Mouse (Mus musculus): Measurements from ENCODE around the gene Gm45140.

The Gm45140 gene

GRCm38 (mm10) chr6:87799576-87799975 is 36.0 kb downstream of the Gm45140 start:
- DNase-seq (ENCODE audit: low read depth): no peak

DNA sequence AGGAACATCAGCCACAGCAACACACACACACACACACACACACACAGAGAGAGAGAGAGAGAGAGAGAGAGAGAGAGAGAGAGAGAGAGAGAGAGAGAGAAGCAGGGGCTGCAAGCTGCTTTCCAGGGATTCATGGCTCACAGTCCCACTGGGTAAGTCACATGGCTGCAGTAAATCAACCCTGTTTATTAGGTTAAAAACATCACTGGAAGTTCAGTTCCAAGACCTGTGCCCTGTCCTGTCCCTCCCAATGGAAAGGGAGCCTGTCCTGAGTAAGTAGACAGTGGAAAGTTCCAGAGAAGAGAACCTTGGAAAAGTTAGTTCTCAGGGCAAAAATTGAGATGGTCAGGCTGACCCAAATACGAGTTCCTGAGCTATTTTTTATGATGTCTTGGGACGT is 38.3 kb downstream of the Gm45140 start:
- DNase-seq (ENCODE audit: low read depth): no peak

DNA sequence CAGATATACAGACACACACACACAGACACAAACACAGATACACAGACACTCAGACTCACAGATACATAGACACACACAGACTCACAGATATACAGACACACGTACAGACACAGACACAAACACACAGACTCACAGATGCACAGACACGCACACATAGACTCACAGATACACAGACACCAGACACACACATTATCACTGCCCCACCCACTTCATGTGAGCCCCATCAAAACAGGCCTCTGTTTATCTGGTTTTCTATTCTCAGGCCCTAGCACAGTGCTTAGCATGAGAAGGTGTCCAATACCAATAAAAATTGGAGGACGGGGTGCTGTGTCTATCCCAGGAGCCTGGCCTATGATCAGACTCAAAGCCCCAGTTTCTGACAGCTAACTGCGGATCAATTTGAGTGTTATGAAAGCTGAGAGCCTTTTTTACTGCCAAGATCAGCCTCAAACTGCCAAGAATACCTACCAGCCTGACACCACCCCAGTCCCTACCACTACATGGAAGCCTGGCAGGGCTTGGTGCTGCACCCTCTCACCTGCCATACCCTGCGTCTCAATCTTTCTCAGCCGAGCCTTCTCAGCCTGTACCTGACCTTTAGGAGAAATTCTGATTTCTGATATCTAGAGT is 39.2 kb downstream of the Gm45140 start:
- no peak for DNase-seq (ENCODE audit: low read depth)

- no peak for DNase-seq (ENCODE audit: low read depth)
Measured at GRCm38 (mm10) chr6:87795385-87796150, 40.0 kb downstream of the Gm45140 start.

DNA sequence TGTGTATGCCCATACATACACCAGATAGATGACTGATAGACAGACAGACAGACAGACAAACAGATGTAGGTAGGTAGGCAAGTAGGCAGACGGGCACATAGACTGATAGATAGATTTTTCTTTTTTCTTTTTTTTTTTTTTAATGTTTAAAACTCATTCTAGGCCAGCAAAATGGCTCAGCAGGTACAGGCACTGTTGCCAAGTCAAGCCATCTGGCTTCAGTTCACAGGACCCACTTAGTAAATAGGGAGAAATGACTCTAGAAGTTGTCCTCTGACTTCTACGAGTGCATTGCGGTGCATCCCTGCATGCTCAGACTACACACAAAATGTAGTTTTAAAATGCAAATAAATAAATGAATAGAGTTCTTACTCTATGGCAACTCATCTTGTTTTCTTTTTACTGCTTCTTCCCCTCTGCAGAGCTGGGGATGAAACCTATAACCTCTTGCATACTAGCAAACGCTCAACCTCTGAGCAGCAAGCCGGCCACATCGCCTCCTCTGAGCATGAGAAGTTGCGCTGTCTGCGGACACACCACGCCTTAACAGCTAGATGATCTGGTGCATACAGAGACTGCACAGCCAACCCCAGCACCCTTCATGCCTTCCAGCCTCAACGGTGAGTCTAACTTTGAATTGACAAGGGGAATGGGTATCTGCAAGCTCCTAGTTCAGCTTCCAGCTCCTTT is 41.6 kb downstream of the Gm45140 start:
- no peak for DNase-seq (ENCODE audit: low read depth)

DNA sequence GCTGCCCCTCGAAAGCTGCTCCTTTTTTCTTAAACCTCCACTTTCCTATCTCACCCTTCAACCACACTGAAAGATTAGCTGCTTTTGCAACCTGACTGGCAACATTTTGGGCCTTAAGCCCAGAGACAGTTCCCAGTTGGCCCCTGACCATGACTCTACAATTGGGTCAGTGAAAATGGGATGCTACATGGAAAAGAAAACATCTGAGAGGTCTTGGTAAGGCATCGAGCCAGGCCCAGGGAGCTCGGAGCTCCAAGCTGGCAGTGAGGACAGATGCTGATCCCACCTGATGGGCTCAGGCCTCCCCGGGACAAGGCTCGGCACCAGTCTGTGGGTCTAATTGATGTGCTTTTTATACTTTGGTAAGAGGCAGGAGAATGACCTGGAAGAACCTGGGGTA is 43.8 kb downstream of the Gm45140 start:
- no peak for DNase-seq (ENCODE audit: low read depth)

DNA sequence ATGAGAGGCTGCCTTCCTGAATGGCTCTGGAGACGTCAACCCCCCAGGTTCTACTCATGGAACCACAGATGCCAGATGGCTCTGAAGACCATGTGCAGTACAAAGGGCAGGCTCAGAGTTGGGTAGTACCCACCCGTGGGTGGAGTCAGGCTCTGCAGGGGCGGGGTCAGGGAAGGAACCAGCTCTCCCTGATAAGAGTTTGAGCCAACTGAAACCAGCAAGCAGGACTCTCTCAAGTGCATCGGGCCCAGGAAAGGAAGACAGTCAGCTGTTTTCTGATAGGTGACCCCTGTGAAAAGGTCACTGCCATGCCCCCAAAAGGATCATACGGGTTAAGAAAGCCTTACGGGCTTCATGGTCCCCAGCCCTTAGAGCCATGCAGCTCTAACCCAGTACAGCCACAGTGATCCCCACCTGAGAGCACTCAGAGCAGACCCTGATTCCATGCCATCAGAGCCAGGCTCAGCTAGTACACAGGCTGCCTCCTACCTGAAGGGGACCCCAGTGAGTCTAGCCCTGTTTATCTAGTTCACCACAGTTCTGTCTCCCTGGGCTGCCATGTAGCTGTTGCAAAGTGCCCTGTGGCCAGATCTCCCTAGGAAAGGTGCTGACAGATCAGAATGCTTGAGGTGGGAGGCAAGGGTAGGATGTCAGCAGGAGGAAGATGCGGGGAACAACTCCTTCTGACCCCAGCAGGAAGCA is 44.7 kb downstream of the Gm45140 start:
- no peak for DNase-seq (ENCODE audit: low read depth)

DNA sequence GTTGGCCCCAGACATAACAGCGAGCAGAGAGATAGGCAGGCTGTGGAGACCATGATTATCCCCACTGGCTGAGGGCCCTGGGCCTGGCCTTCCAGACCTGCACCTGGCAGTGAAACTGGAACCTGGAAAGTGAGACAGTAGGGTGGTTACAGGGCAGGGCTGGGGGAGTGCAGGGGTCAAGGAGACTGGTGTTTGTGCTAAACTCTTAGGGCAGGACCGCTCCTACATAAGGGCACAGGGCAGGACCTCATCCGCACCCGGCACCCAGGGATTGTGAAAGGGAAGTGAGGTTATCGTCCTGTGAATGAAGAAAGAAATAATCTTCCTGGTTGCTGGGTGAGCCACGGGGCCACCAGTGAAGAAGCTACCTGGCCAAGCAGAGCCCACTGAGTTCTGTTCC is 45.8 kb downstream of the Gm45140 start:
- no peak for DNase-seq (ENCODE audit: low read depth)

- no peak for DNase-seq (ENCODE audit: low read depth)
Measured at GRCm38 (mm10) chr6:87788896-87789587, 46.6 kb downstream of the Gm45140 start.

- no peak for DNase-seq (ENCODE audit: low read depth)
Measured at GRCm38 (mm10) chr6:87788266-87788895, 47.2 kb downstream of the Gm45140 start.

DNA sequence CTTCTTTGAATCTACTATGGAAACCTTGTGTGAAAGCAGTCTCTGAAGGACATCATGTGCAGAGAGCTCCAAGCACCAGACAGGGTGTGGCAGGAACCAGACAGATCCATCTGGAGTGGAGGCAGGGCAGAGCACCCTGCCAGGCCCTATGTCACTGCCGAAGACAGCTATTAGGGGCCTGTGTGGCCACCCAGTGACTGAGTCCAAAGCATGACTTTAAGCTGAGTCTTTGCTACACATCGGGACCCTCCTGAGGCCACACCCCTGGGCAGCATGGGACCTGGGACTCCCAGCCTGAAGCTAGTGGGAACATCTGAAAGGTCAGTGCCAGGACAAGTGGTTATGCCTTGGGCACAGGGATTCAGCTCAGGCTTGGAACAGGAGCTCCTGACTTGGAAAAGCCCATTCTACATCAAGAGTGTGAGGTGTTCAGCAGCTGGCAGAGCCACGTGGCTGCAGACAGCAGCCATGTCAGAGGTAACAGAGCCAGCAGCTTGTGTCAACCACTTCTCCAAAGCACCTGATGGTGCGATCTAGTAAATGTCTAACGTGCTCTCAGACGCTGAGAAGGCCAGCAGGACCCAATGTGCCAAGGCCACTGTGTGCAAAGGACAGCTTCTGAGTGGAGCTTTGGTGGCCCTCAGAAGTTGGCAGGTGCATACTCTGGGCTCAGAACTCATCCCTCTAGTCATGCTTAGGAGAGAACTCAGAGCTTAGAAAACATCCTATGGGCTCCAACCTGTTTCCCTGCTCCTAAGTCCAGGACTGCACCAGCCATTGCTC is 48.3 kb downstream of the Gm45140 start:
- no peak for DNase-seq (ENCODE audit: low read depth)

GRCm38 (mm10) chr6:87786621-87787020 is 49.0 kb downstream of the Gm45140 start:
- no peak for DNase-seq (ENCODE audit: low read depth)

DNA sequence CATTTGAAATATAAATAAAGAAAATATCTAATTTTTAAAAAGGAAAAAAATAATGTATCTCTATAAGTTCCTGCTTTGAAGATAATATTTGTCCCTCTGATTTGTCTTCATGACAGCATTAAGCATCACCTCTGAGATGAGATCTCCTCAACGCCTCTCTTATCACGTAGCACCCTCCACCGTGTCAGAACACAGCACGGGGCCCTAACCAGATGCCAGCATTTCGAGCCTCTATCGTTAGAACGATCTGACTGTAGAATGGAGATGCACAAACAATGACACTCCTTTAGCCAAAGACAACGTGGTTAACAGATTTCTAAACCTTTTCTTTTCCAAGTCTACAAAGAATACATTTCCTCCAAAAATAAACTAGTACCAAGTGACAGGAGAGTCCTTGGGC is 51.6 kb downstream of the Gm45140 start:
- DNase-seq (ENCODE audit: low read depth): no peak

DNA sequence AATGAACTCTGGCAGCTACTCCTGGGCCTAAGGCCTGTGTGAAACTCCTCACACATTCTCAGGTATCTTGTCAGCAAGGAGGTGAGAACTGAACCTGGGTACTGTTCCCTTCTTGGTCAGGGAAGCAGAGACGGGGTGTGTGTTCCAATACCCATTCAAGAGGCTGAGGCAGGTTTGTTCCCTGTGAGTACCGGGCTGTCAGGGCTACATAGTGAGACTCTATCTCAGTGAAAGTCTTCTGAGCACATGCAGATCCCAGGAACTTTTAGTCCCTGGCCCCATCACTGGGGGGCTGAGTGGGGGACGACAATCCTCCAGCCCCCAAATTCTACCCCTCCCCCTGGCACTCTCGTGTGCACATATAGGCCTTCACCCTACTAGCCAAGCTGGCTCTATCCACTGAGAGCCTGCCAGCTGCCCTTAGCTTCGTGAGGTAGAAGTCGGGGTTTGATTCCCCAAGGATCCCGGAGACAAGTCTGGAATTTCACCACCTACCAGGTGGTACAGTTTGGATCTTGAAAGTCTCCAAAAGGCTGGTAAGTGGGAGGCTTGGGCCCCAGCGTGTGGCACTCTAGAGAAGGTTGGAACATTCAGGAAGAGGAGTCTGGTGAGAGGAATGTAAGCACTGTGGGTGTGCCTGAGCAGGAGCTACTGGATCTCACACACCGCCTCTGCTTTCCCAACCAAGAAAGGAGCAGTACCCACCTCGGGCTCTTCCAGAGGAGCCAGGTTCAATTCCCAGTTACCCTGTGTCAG is 54.9 kb downstream of the Gm45140 start:
- no peak for DNase-seq (ENCODE audit: low read depth)

DNA sequence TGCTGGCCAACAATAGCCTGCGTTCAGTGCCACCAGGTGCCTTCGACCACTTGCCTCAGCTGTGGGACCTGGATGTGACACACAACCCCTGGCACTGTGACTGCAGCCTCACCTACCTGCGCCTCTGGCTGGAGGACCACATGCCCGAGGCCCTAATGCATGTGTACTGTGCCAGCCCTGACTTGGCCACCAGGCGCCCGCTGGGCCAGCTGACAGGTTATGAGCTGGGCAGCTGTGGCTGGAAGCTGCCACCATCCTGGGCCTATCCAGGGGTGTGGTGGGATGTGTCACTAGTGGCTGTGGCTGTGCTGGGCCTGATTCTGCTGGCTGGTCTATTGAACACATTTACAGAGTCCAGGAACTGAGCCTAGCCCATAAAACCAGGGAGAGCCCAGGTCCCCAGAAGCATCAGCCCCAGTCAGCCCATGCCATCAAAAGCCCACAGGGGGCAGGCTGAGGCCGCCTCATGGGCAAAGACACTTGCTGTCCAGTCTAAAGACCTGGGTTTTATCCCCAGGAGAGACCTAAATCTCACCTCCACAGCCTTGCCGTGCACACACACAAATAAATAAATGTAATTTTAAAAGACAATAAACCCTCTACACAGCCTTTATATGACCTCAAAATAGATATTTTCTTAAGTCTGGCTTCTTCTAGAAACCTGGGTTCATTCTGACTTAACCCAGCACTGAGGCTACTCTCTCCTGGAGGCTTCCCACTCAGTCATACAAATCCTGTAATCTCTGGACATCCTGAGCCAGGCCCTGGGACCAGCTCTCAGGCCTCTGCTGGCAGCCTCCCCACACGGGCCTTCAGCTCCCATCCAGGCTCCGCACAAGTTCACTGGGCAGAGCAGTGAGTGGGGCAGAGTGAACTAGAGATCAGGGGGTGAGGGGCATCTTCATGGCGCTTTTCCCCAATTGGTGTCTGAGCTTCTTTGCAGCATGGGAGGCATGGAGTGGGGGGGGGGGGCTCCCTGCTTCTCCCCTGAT is 56.1 kb downstream of the Gm45140 start:
- DNase-seq (ENCODE audit: low read depth): no peak

DNA sequence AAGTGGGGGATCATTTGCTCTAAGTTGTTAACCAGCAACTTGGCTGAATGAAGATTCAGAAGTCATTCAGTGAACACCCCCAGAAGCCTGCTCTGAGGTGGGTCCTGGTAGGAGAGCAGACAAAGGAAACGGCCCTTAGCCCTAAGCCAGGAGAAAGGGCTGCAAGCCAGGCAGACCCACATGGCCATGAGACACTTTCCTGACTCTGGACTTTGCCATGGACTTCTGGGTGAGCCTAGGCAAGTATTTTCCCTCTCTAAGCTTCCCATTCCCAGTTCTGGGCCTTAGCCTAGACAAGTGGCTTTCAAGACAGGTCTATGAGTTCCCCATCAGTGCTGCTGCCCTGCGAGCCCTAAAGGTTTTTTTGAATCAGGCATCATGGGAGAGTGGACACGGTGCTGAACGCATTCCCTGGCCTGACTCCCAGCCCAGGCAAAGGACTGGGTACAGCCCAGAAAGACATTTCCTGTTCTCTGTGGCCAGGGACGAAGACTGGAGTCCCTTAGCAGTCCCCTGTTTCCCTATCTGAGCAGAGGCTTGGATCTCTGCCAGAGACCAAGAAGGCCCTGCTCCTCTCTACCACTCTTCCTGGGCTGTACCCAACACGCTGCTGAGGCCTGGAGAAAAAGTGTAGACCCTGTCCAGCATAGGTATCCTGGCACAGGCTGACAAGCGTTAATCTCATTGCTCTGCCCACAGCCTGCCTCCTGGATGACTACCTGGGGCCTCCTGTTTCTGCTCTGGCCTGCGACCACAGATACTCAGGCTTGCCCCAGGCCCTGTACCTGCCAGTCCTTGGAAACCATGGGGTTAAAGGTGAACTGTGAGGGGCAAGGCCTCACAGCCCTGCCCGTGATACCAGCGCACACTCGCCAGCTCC is 57.1 kb downstream of the Gm45140 start:
- DNase-seq (ENCODE audit: low read depth): no peak

DNA sequence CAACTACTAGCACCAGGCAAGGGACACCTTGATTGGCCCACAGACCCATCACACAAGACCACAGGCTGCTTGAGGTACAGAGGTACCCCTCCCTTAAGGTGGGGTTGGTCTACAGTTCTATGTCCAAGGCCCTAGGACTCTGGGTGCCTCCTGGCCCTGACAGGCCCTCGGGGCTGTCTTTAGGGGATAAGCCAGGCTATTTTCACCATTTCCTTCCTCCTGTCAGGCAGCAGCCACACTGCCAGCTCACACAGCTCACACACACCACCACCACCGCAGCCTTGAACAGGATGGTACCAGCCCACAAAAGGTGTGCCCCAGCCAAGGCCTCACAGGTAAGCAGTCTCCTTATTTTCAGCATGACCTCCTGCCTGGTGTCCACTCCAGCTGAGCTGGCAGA is 57.8 kb downstream of the Gm45140 start, which contains the start of gene Gp9:
TSS of gene Gp9 (plus strand) at position 231 of the 400 bp plus-strand sequence.
- no peak for DNase-seq (ENCODE audit: low read depth)

- DNase-seq (ENCODE audit: low read depth): no peak
Measured at GRCm38 (mm10) chr6:87776663-87777062, 58.9 kb downstream of the Gm45140 start.
